10 mouse cellular contexts compared by ENCODE assay signal in the genomic region with DNA sequence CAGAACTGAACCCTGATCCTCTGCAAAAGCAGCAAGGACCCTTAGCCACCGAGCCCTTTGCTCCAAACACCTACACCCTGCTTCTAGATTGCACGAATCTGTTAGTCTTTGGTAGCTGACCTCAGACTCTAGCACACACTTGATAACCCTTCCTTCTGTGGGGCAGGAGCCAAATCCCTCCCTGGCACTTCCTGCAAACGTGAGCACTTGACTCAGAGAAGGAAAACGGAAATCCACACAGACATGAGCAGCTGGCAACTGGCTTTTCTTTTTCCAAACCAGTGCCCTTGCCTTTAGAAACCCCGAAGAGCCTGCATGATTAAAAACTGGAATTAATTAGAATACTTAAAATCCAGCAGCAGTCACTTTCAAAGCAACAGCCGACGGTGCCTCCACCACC.
DNase-seq lines count a peak whose midpoint lies in the region; ATAC-seq lines count a peak whose summit lies in the region.
"Had no signal": no experiment of that assay in that cellular context is flagged by ENCODE, and none has a peak within 500 bp of the region (broad histone marks: within the 10 kb centered on the region; RNA-seq: fewer than 3 reads in every experiment).

No protein-coding gene starts in this region.

- 57% methylated on average over 7 of the region's 7 CpGs for WGBS in heart, embryonic 10.5 days
- WGBS in hindbrain, embryonic 14.5 days = 22% methylated on average over 7 of the region's 7 CpGs

- H3K27ac ChIP-seq in heart, embryonic 10.5 days = no peak overlapping the region
- H3K27ac ChIP-seq in hindbrain, embryonic 14.5 days = no peak overlapping the region

- no peak for ATAC-seq in hindbrain, embryonic 14.5 days (ENCODE audit: low FRiP score)

- peaks cover 6% of the 10 kb centered on the region; the same call in 1 of the 2 replicates for H3K4me1 ChIP-seq in heart, embryonic 10.5 days
- H3K4me1 ChIP-seq in hindbrain, embryonic 14.5 days (replicated peaks; ENCODE audit: control insufficient read depth, insufficient read depth, low read length) = peaks cover 21% of the 10 kb centered on the region; the same call in 1 of the 2 replicates

- DNase-seq in heart, postnatal 4 days = peak; percentile 12
- no peak for DNase-seq in heart, embryonic 10.5 days (ENCODE audit: low spot score)
- DNase-seq in adipocyte (ENCODE audit: low spot score) = peak; percentile 12
- DNase-seq in hindbrain, embryonic 14.5 days (ENCODE audit: low spot score) = peak; percentile 37
- DNase-seq in lung, postnatal 10 days = peak; percentile 71
- DNase-seq in right cerebral cortex, postnatal 10 days (ENCODE audit: low spot score in 2 of 2) = no peak
- DNase-seq in heart, postnatal 14 days = no peak
- DNase-seq: cerebellum, adult 2 months; gastrocnemius, postnatal 10 days; right cerebral cortex, postnatal 4 days had no signal

- peaks cover 3% of the 10 kb centered on the region; the same call in 1 of the 2 replicates for H3K27me3 ChIP-seq in heart, embryonic 10.5 days (ENCODE audit: insufficient read depth, poor library complexity, severe bottlenecking)
- H3K27me3 ChIP-seq in hindbrain, embryonic 14.5 days (ENCODE audit: control insufficient read depth, insufficient read depth, low read length) = no peaks in the 10 kb centered on the region

- H3K36me3 ChIP-seq in heart, embryonic 10.5 days = no peaks in the 10 kb centered on the region
- H3K36me3 ChIP-seq in hindbrain, embryonic 14.5 days (replicated peaks; ENCODE audit: control insufficient read depth, insufficient read depth) = no peaks in the 10 kb centered on the region

- no peak overlapping the region for H3K4me3 ChIP-seq in heart, embryonic 10.5 days
- H3K4me3 ChIP-seq in hindbrain, embryonic 14.5 days (replicated peaks; ENCODE audit: low read length) = no peak overlapping the region

- no peak overlapping the region for H3K4me2 ChIP-seq in hindbrain, embryonic 14.5 days (replicated peaks)

- intact Hi-C loops in heart, postnatal 14 days (cut with DNase I) = loop anchor here (5.0 kb wide), 3 partner anchors 96 to 436 kb away; a partner anchor contains a TSS

- H3K9me3 ChIP-seq in heart, embryonic 10.5 days = no peaks in the 10 kb centered on the region
- no peaks in the 10 kb centered on the region for H3K9me3 ChIP-seq in hindbrain, embryonic 14.5 days (ENCODE audit: control insufficient read depth, low read length)

- no peak overlapping the region for H3K9ac ChIP-seq in hindbrain, embryonic 14.5 days

Comparison
In these comparisons a context has a peak if more than half of its experiments do, and no peak if none do; other contexts are left out.
1. DNase-seq: peak in heart, postnatal 4 days (single experiment), adipocyte (single experiment), hindbrain, embryonic 14.5 days (single experiment) and lung, postnatal 10 days (single experiment); none in heart, embryonic 10.5 days (single experiment), right cerebral cortex, postnatal 10 days (0 of 2) and heart, postnatal 14 days (0 of 2).